Mouse (Mus musculus) lung, embryonic 16.5 days (tissue): ENCODE data around the gene Angel1. TPM values are rescaled to one million over a fixed set of nuclear protein-coding genes. Genes with fewer than 3 reads are reported as not detected.
A peak's percentile ranks its signal among the peaks of the same experiment; 100 is the strongest.

Experiments used
- ATAC-seq: fragments of 200-750 bp; cut with Nextera tagmentation; 2 replicates; pipeline ENCODE4 v1.8.0; 2017; ENCODE audit warnings: low read depth, mild to moderate bottlenecking, moderate library complexity
- H3K27ac ChIP-seq: fragments of 300-500 bp; sonication (generic); 2 replicates; pipeline ENCODE4 v1.5.1; 2014; ENCODE audit warnings: mild to moderate bottlenecking, control low read depth, low read length
- H3K27me3 ChIP-seq: fragments of 300-500 bp; sonication (generic); 2 replicates; pipeline ENCODE4 v1.6.1; 2014; ENCODE audit warnings: low read depth, low read length, mixed read lengths; ENCODE audit not compliant: control insufficient read depth, insufficient read depth
- H3K36me3 ChIP-seq: fragments of 300-500 bp; sonication (generic); 2 replicates; pipeline ENCODE4 v1.6.1; 2014; ENCODE audit warnings: low read length; ENCODE audit not compliant: control insufficient read depth, insufficient read depth
- H3K4me1 ChIP-seq: fragments of 300-500 bp; sonication (generic); replicated peaks from 2 replicates; pipeline ENCODE4 v1.6.1; 2014; ENCODE audit warnings: low read length, mixed read lengths; ENCODE audit not compliant: control insufficient read depth, insufficient read depth
- H3K4me2 ChIP-seq: fragments of 300-500 bp; sonication (generic); 2 replicates; pipeline ENCODE4 v1.6.1; 2014; ENCODE audit warnings: low read depth, low read length, control low read depth
- H3K4me3 ChIP-seq: fragments of 300-500 bp; sonication (generic); 2 replicates; pipeline ENCODE4 v1.5.1; 2014; ENCODE audit warnings: mild to moderate bottlenecking, low read length, control low read depth
- H3K9ac ChIP-seq: fragments of 300-500 bp; sonication (generic); 2 replicates; pipeline ENCODE4 v1.6.1; 2014; ENCODE audit warnings: low read length, control low read depth
- H3K9me3 ChIP-seq: fragments of 300-500 bp; sonication (generic); 2 replicates; pipeline ENCODE4 v1.6.1; 2016; ENCODE audit warnings: low read length; ENCODE audit not compliant: control insufficient read depth
- WGBS: fragments of 180-500 bp; shearing (Covaris S2); extraction: QIAGEN DNeasy Blood & Tissue Kit; methylation state at CpG from one replicate; pipeline ENCODE4 v1.1.7; 2014; 5-methylcytosine and 5-hydroxymethylcytosine counted together
- polyA plus RNA-seq: library from polyadenylated mRNA; unstranded; fragments of >200 nt; fragmentation: Nextera tagmentation; extraction: Ambion mirVana; gene quantifications from 2 replicates; pipeline ENCODE4 v1.2.1, GENCODE M21; 2015

Gene Angel1
- polyA plus RNA-seq, 1 experiment from 2014 or later, result 11.9 TPM

- Histone ChIP-seq H3K4me1 (peaks cover 11% of the 10 kb centered on the region), H3K27me3 (no peaks in the 10 kb centered on the region), H3K27ac (peak overlapping the region; percentile 57; the same call in 1 of the 2 replicates), H3K36me3 (peaks cover 4% of the 10 kb centered on the region; the same call in 1 of the 2 replicates), H3K4me2 (no peak overlapping the region), H3K9me3 (no peaks in the 10 kb centered on the region), H3K9ac (no peak overlapping the region), H3K4me3 (no peak overlapping the region)
- 47% methylated on average over 2 of the region's 2 CpGs for WGBS
- ATAC-seq, result no peak
These were observed 28.3 kb downstream of the Angel1 start for GRCm38 (mm10) chr12:86697996-86698395.

GRCm38 (mm10) chr12:86694441-86694840 lies 31.8 kb downstream of the Angel1 start:
- Histone ChIP-seq H3K4me1 (peaks cover 7% of the 10 kb centered on the region), H3K36me3 (no peaks in the 10 kb centered on the region), H3K9ac (no peak overlapping the region), H3K4me2 (no peak overlapping the region), H3K27ac (no peak overlapping the region), H3K27me3 (no peaks in the 10 kb centered on the region), H3K4me3 (no peak overlapping the region), H3K9me3 (no peaks in the 10 kb centered on the region)
- WGBS, result 96% methylated on average over 1 of the region's 1 CpGs
- ATAC-seq, result no peak

GRCm38 (mm10) chr12:86693389-86693788 lies 32.9 kb downstream of the Angel1 start:
- Histone ChIP-seq H3K4me1 (peaks cover 3% of the 10 kb centered on the region; the same call in 1 of the 2 replicates), H3K27me3 (no peaks in the 10 kb centered on the region), H3K27ac (no peak overlapping the region), H3K9ac (no peak overlapping the region), H3K4me2 (no peak overlapping the region), H3K4me3 (no peak overlapping the region), H3K9me3 (no peaks in the 10 kb centered on the region), H3K36me3 (no peaks in the 10 kb centered on the region)
- ATAC-seq, result no peak

- WGBS, result 39% methylated on average over 5 of the region's 5 CpGs
- H3K4me1 ChIP-seq, result peaks cover 3% of the 10 kb centered on the region; the same call in 1 of the 2 replicates
- H3K36me3 ChIP-seq, result no peaks in the 10 kb centered on the region
- ATAC-seq, result peak; percentile 43
- H3K9me3 ChIP-seq, result no peaks in the 10 kb centered on the region
- H3K27ac ChIP-seq, result no peak overlapping the region
- H3K9ac ChIP-seq, result no peak overlapping the region
- H3K4me3 ChIP-seq, result no peak overlapping the region
- no peaks in the 10 kb centered on the region for H3K27me3 ChIP-seq
- H3K4me2 ChIP-seq, result no peak overlapping the region
These were observed 33.5 kb downstream of the Angel1 start for GRCm38 (mm10) chr12:86692471-86693356.

GRCm38 (mm10) chr12:86690700-86691485 lies 35.4 kb downstream of the Angel1 start:
- no peak for ATAC-seq
- H3K27ac ChIP-seq, result peak overlapping the region; percentile 28; the same call in 1 of the 2 replicates
- H3K4me1 ChIP-seq, result peaks cover 7% of the 10 kb centered on the region; the same call in 1 of the 2 replicates
- H3K4me2 ChIP-seq, result no peak overlapping the region
- no peaks in the 10 kb centered on the region for H3K27me3 ChIP-seq
- no peak overlapping the region for H3K4me3 ChIP-seq
- H3K9ac ChIP-seq, result no peak overlapping the region
- H3K36me3 ChIP-seq, result no peaks in the 10 kb centered on the region
- no peaks in the 10 kb centered on the region for H3K9me3 ChIP-seq
- WGBS, result 69% methylated on average over 12 of the region's 12 CpGs

GRCm38 (mm10) chr12:86688917-86689316 lies 37.3 kb downstream of the Angel1 start:
- ATAC-seq, result no peak
- Histone ChIP-seq H3K4me1 (peaks cover 7% of the 10 kb centered on the region; the same call in 1 of the 2 replicates), H3K9me3 (no peaks in the 10 kb centered on the region), H3K4me3 (no peak overlapping the region), H3K27me3 (no peaks in the 10 kb centered on the region), H3K36me3 (no peaks in the 10 kb centered on the region), H3K27ac (no peak overlapping the region), H3K4me2 (no peak overlapping the region), H3K9ac (no peak overlapping the region)
- WGBS, result 95% methylated on average over 27 of the region's 27 CpGs

GRCm38 (mm10) chr12:86687971-86688573 lies 38.2 kb downstream of the Angel1 start:
- 61% methylated on average over 4 of the region's 4 CpGs for WGBS
- Histone ChIP-seq H3K9ac (no peak overlapping the region), H3K4me3 (no peak overlapping the region), H3K9me3 (no peaks in the 10 kb centered on the region), H3K27me3 (no peaks in the 10 kb centered on the region), H3K36me3 (no peaks in the 10 kb centered on the region), H3K4me2 (no peak overlapping the region), H3K4me1 (peaks cover 7% of the 10 kb centered on the region; the same call in 1 of the 2 replicates), H3K27ac (peak overlapping the region; percentile 87)
- ATAC-seq, result peak; percentile 78

GRCm38 (mm10) chr12:86687445-86687955 lies 38.8 kb downstream of the Angel1 start:
- no peaks in the 10 kb centered on the region for H3K9me3 ChIP-seq
- H3K4me3 ChIP-seq, result no peak overlapping the region
- 56% methylated on average over 4 of the region's 4 CpGs for WGBS
- H3K27me3 ChIP-seq, result no peaks in the 10 kb centered on the region
- no peaks in the 10 kb centered on the region for H3K36me3 ChIP-seq
- peaks cover 3% of the 10 kb centered on the region; the same call in 1 of the 2 replicates for H3K4me1 ChIP-seq
- H3K4me2 ChIP-seq, result no peak overlapping the region
- no peak overlapping the region for H3K9ac ChIP-seq
- peak; percentile 34 for ATAC-seq
- peak overlapping the region; percentile 87 for H3K27ac ChIP-seq
